Mouse (Mus musculus) olfactory bulb, adult 2 months (tissue): ENCODE data around the gene Wdr61.

Experiments used
- CTCF ChIP-seq: fragments of 200-500 bp; IDR thresholded peaks from 2 replicates; pipeline ENCODE4 v1.5.1; 2012; ENCODE audit warnings: low read depth, mild to moderate bottlenecking, low read length, moderate library complexity; ENCODE audit not compliant: insufficient read depth
- POLR2A ChIP-seq: fragments of 200-500 bp; IDR thresholded peaks from 2 replicates; pipeline ENCODE4 v1.6.1; 2012; ENCODE audit warnings: mild to moderate bottlenecking, low read depth, low read length, moderate library complexity; ENCODE audit not compliant: insufficient read depth

DNA sequence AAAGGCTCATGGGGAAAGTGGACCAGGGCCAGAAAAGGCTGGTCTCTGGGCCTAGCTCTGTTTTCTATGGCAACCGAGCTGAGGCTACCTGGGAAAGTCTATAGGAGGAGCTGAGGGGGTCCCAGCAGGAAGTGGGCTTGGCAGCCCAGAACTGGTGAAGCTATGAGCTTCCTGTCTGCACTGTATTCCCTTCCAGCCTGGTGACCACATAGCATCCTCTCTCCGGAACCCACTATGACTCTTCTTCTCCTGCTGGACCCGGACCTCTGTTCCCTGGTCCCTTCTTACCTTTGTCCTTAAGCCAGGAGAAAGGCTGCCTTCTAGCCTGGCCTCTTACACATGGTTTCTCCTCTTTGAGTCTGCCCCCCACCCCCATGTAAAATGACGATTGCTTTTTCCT is 9.6 kb upstream of the Wdr61 start:
- no peak for TF ChIP-seq CTCF
- no peak for TF ChIP-seq POLR2A
